Mouse (Mus musculus) neural tube, embryonic 11.5 days (tissue): ENCODE measurements around the gene Notch2. TPM values are rescaled to one million over a fixed set of nuclear protein-coding genes. Genes with fewer than 3 reads are reported as not detected.

Source experiments
- ATAC-seq: fragments of 200-750 bp; cut with Nextera tagmentation; 2 replicates; pipeline ENCODE4 v1.8.0; 2017; ENCODE audit warnings: moderate number of reproducible peaks, mild to moderate bottlenecking, moderate TSS enrichment, moderate library complexity; ENCODE audit not compliant: insufficient read depth, low FRiP score, low TSS enrichment
- DNase-seq: peaks from one replicate; pipeline ENCODE4 v3.0.0-alpha.2; 2015; ENCODE audit warnings: low spot score
- H3K27ac ChIP-seq: fragments of 300-500 bp; sonication (generic); 2 replicates; pipeline ENCODE4 v1.5.1; 2014; ENCODE audit warnings: low read depth, mild to moderate bottlenecking, low read length
- H3K27me3 ChIP-seq: fragments of 300-500 bp; sonication (generic); 2 replicates; pipeline ENCODE4 v1.6.1; 2014; ENCODE audit warnings: mild to moderate bottlenecking, low read length, mixed read lengths; ENCODE audit not compliant: control insufficient read depth, insufficient read depth
- H3K36me3 ChIP-seq: fragments of 300-500 bp; sonication (generic); 2 replicates; pipeline ENCODE4 v1.6.1; 2014; ENCODE audit warnings: mild to moderate bottlenecking, low read length, moderate library complexity, mixed read lengths; ENCODE audit not compliant: control insufficient read depth, insufficient read depth
- H3K4me1 ChIP-seq: fragments of 300-500 bp; sonication (generic); 2 replicates; pipeline ENCODE4 v1.6.1; 2014; ENCODE audit warnings: low read length, mixed read lengths; ENCODE audit not compliant: control insufficient read depth, insufficient read depth
- H3K4me2 ChIP-seq: fragments of 300-500 bp; sonication (generic); 2 replicates; pipeline ENCODE4 v1.6.1; 2014; ENCODE audit warnings: low read depth, mild to moderate bottlenecking, moderate library complexity
- H3K4me3 ChIP-seq: fragments of 300-500 bp; sonication (generic); 2 replicates; pipeline ENCODE4 v1.5.1; 2014; ENCODE audit warnings: low read depth, low read length
- H3K9ac ChIP-seq: fragments of 300-500 bp; sonication (generic); 2 replicates; pipeline ENCODE4 v1.6.1; 2014; ENCODE audit warnings: mild to moderate bottlenecking, low read length
- H3K9me3 ChIP-seq: fragments of 300-500 bp; sonication (generic); 2 replicates; pipeline ENCODE4 v1.6.1; 2016; ENCODE audit warnings: low read length; ENCODE audit not compliant: control insufficient read depth
- WGBS: fragments of 180-500 bp; shearing (Covaris S2); extraction: QIAGEN DNeasy Blood & Tissue Kit; methylation state at CpG from one replicate; pipeline ENCODE4 v1.1.7; 2014; 5-methylcytosine and 5-hydroxymethylcytosine counted together
- polyA plus RNA-seq: library from polyadenylated mRNA; unstranded; fragments of >200 nt; fragmentation: Nextera tagmentation; extraction: Ambion mirVana; gene quantifications from 2 replicates; pipeline ENCODE4 v1.2.1, GENCODE M21; 2014

The Notch2 gene
- polyA plus RNA-seq, 1 experiment from 2014 or later = 24.6 TPM

DNA sequence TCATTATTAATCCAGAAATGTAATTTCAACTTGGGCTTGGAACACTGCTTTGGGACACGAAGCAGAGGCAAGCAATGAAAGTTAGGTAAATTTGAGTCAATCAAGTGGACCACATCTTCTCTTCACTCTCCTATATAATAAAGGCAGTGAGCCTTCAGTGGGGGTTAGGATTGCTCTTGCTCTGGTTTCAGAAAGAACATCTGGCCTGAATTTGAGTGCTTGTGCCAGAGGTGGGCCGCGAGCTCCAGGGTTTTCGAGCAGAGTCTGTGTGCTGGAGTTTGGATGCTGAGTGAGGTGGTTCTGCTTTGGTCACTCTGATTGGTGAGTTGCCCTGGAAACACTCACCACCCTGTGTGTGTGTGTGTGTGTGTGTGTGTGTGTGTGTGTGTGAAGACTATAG, 73.1 kb downstream of the Notch2 start:
- ATAC-seq = no peak
- 85% methylated on average over 4 of the region's 4 CpGs for WGBS

DNA sequence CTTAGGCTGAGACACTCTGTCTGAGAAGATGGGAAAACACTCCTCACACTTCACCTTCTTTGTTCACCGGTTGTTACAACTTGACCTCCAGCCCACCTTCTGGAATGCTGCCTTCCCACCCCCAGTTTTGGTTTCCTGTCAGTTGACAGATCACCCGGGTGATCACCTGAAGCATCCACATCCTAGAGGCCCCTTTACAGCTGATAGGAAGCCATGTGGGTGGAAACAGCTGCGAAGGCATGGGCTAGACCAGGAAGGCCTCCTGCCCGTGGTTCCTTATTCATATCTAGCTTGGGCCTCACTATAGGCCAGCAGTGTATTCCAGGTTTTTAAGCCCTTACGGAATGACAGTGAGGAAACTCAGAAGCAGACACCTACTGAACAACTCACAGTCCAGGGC, 73.5 kb downstream of the Notch2 start:
- WGBS = 80% methylated on average over 5 of the region's 5 CpGs
- no peaks in the 10 kb centered on the region; the same call in 1 of the 2 replicates for H3K36me3 ChIP-seq

More for the DNA sequence above, 73.1 kb downstream of the Notch2 start:
- no peaks in the 10 kb centered on the region for H3K27me3 ChIP-seq
- no peak for DNase-seq
- no peaks in the 10 kb centered on the region; the same call in 1 of the 2 replicates for H3K36me3 ChIP-seq
- H3K9me3 ChIP-seq = no peaks in the 10 kb centered on the region
- H3K4me2 ChIP-seq = no peak overlapping the region
- H3K9ac ChIP-seq = no peak overlapping the region
- H3K27ac ChIP-seq = no peak overlapping the region
- peaks cover 9% of the 10 kb centered on the region; the same call in 1 of the 2 replicates for H3K4me1 ChIP-seq
- H3K4me3 ChIP-seq = no peak overlapping the region

DNA sequence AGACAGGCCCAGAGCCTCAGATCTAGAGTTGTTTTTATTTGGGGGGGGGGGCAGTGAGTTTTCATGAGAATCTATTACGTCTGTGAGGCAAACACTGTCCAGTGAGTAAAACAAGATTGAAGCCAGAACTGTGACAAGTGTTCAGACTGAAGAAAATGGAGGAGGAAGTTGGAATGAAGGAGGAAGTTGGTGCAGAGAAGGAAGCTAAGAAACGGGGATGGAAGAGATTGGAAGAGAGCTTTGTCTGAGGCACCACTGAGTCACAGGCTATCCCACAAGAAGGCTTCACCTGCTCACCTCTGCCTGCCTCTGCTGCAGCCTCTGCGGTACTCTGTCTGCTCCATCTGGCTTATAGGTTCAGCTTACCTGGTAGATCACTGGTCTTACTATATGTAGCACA, 74.2 kb downstream of the Notch2 start:
- Histone ChIP-seq H3K36me3 (no peaks in the 10 kb centered on the region), H3K4me2 (no peak overlapping the region), H3K27me3 (no peaks in the 10 kb centered on the region), H3K9me3 (no peaks in the 10 kb centered on the region), H3K27ac (no peak overlapping the region), H3K4me1 (peaks cover 9% of the 10 kb centered on the region; the same call in 1 of the 2 replicates), H3K9ac (no peak overlapping the region), H3K4me3 (no peak overlapping the region)
- DNase-seq (no peak), ATAC-seq (no peak)
- WGBS = 94% methylated on average over 3 of the region's 3 CpGs

More for the DNA sequence above, 73.5 kb downstream of the Notch2 start:
- ATAC-seq = no peak
- H3K4me2 ChIP-seq = no peak overlapping the region
- no peaks in the 10 kb centered on the region for H3K9me3 ChIP-seq
- H3K9ac ChIP-seq = no peak overlapping the region
- no peak overlapping the region for H3K27ac ChIP-seq
- peaks cover 9% of the 10 kb centered on the region; the same call in 1 of the 2 replicates for H3K4me1 ChIP-seq
- DNase-seq = no peak
- H3K4me3 ChIP-seq = no peak overlapping the region
- H3K27me3 ChIP-seq = no peaks in the 10 kb centered on the region

GRCm38 (mm10) chr3:98089702-98090101, 76.4 kb downstream of the Notch2 start:
- Histone ChIP-seq H3K9ac (no peak overlapping the region), H3K27me3 (no peaks in the 10 kb centered on the region), H3K4me3 (no peak overlapping the region), H3K4me2 (no peak overlapping the region), H3K4me1 (peaks cover 6% of the 10 kb centered on the region; the same call in 1 of the 2 replicates), H3K9me3 (no peaks in the 10 kb centered on the region), H3K36me3 (no peaks in the 10 kb centered on the region), H3K27ac (no peak overlapping the region)
- WGBS = 85% methylated on average over 5 of the region's 5 CpGs
- ATAC-seq (no peak), DNase-seq (no peak)

DNA sequence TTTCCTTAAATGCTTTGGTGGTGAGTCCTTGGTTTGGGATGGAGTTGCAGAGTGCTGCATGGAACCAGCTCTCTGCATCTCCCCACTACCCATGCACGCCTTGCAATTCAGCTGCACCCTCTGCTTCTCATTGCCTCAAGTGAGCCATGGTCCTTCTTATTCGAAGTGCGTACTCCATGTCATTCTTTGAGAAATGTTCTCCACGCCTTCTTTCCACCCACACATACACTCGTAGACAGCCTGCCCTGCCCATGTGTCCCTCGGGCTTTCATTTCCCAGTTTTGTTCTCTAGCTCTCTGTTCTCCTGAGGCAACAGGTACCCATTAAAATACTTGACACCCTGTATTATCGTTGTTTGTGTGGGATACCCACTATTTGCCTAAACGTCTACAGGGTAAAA, 76.8 kb downstream of the Notch2 start:
- H3K4me2 ChIP-seq = no peak overlapping the region
- H3K4me1 ChIP-seq = 0 out of 2 replicates have a peak, but pooled peaks cover 3% of the 10 kb centered on the region
- no peaks in the 10 kb centered on the region for H3K9me3 ChIP-seq
- no peak overlapping the region for H3K9ac ChIP-seq
- 86% methylated on average over 8 of the region's 8 CpGs for WGBS
- H3K4me3 ChIP-seq = no peak overlapping the region
- no peak for DNase-seq
- no peak overlapping the region for H3K27ac ChIP-seq
- no peaks in the 10 kb centered on the region for H3K27me3 ChIP-seq
- no peak for ATAC-seq
- H3K36me3 ChIP-seq = no peaks in the 10 kb centered on the region

GRCm38 (mm10) chr3:98092680-98093370, 79.5 kb downstream of the Notch2 start:
- Histone ChIP-seq H3K27ac (no peak overlapping the region), H3K9me3 (no peaks in the 10 kb centered on the region), H3K4me2 (no peak overlapping the region), H3K9ac (no peak overlapping the region), H3K27me3 (no peaks in the 10 kb centered on the region), H3K4me1 (no peaks in the 10 kb centered on the region), H3K36me3 (no peaks in the 10 kb centered on the region), H3K4me3 (no peak overlapping the region)
- 81% methylated on average over 10 of the region's 10 CpGs for WGBS
- no peak for ATAC-seq
- no peak for DNase-seq

- ATAC-seq = no peak
- no peak overlapping the region for H3K4me2 ChIP-seq
These were observed 80.6 kb downstream of the Notch2 start for GRCm38 (mm10) chr3:98093954-98094353.

GRCm38 (mm10) chr3:98094629-98095583, 81.6 kb downstream of the Notch2 start:
- H3K9me3 ChIP-seq = no peaks in the 10 kb centered on the region
- no peak overlapping the region for H3K4me2 ChIP-seq
- H3K36me3 ChIP-seq = peaks cover 4% of the 10 kb centered on the region
- H3K27ac ChIP-seq = no peak overlapping the region
- no peak overlapping the region for H3K9ac ChIP-seq
- ATAC-seq (no peak), DNase-seq (no peak)
- no peak overlapping the region for H3K4me3 ChIP-seq
- 81% methylated on average over 17 of the region's 17 CpGs for WGBS
- H3K4me1 ChIP-seq = no peaks in the 10 kb centered on the region
- no peaks in the 10 kb centered on the region for H3K27me3 ChIP-seq

More at GRCm38 (mm10) chr3:98093954-98094353, 80.6 kb downstream of the Notch2 start:
- H3K27ac ChIP-seq = no peak overlapping the region
- H3K9ac ChIP-seq = no peak overlapping the region
- H3K36me3 ChIP-seq = peaks cover 4% of the 10 kb centered on the region
- no peaks in the 10 kb centered on the region for H3K4me1 ChIP-seq
- 62% methylated on average over 5 of the region's 5 CpGs for WGBS
- no peaks in the 10 kb centered on the region for H3K27me3 ChIP-seq
- no peaks in the 10 kb centered on the region for H3K9me3 ChIP-seq
- H3K4me3 ChIP-seq = no peak overlapping the region
- DNase-seq = no peak
